Mouse (Mus musculus): Measurements from ENCODE around the gene Pramef20. TPM values are rescaled to one million over a fixed set of nuclear protein-coding genes. Genes with fewer than 3 reads are reported as not detected.
"Not testable (repeated sequence)": the region's sequence is repeated elsewhere in the genome, so short reads cannot be mapped to it uniquely, and the experiment has no call there.

Pramef20 gene
- total RNA-seq (2015; ENCODE audit: low replicate concordance) (not detected in 2 replicates), total RNA-seq (2017; ENCODE audit: low replicate concordance) (not detected in 2 replicates)

- no peak for ATAC-seq (replicated peaks; ENCODE audit: low FRiP score, poor library complexity, severe bottlenecking)
Measured at GRCm38 (mm10) chr4:144377911-144378310, at the start of gene Pramef20. Pramef20 (minus strand) TSS chr4:144377933.

DNA sequence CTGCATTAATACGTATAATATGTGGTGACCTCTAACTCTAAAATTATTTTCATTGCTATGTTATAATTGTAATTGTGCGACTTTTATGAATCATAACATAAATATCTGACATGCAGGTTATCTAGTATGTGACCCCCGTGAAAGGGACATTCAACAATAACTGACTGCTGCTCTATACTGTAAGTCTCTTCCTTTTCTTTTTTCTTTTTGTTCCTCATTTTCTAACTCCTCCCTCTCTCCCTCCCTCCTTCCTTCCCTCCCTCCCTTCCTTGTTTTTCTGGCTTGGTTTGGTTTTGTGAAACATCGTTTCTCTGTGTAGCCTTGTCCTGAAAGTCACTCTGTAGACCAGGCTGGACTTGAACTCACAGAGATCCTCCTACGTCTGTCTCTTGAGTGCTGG lies 46.9 kb upstream of the Pramef20 start:
- ATAC-seq (replicated peaks; ENCODE audit: low FRiP score, poor library complexity, severe bottlenecking): no peak

GRCm38 (mm10) chr4:144420644-144421043 lies 42.9 kb upstream of the Pramef20 start:
- ATAC-seq (replicated peaks; ENCODE audit: low FRiP score, poor library complexity, severe bottlenecking): no peak

DNA sequence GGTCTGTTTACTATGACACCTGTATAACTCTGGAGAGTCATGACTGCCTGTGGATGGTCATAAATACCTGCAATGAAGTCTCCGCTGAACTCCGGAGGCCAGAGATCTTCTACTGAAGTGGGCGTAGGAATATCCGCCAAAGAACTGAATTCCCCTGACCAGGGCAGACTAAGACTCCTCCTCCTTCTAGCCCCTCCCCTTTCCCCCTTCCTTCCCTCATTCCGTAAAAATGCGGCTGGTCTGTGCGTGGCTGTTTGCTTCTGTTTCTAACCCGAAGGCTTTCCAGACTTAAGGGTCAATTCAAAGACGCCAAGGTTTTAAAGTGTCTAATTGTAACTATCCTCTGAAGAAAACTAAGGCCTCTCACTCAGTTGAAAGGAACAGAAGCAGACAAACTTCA lies 30.6 kb upstream of the Pramef20 start, which contains the start of gene Pramef12:
Gene Pramef12 (minus strand): TSS at position 175 of the 400 bp plus-strand sequence.
- no peak for ATAC-seq (replicated peaks; ENCODE audit: low FRiP score, poor library complexity, severe bottlenecking)

GRCm38 (mm10) chr4:144406261-144406660 lies 28.5 kb upstream of the Pramef20 start:
- no peak for ATAC-seq (replicated peaks; ENCODE audit: low FRiP score, poor library complexity, severe bottlenecking)

DNA sequence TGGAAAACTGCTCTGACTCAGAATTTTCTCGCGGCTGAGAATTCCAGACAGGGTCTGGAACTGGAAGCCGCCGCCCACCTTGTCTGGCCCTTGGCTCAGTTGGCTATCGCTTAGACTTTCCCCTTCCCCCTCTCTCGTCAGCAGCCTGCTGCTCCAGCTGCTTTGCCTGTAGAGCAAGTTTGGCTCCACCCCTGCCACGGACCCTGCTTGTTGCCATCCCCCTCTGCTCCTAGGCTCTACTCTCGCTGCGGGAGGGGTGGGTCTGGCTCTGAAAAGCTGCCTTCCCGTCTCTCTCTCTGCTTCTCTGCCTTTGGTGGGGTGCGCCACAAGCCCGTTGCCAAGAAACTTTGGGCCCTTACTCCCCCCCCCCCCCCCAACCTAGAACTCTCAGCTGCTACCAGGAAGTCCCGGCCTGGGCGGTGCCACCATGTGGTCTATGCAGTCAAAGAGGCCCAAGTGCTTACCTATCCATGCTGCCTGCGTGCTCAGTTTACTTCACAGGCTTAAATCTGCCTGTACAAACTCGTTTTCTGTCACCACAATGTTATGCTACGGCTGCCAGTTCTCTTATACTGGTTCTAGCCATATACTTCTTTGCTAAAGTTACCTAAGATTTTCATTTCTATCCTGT lies 26.8 kb upstream of the Pramef20 start:
- no peak for ATAC-seq (replicated peaks; ENCODE audit: low FRiP score, poor library complexity, severe bottlenecking)

DNA sequence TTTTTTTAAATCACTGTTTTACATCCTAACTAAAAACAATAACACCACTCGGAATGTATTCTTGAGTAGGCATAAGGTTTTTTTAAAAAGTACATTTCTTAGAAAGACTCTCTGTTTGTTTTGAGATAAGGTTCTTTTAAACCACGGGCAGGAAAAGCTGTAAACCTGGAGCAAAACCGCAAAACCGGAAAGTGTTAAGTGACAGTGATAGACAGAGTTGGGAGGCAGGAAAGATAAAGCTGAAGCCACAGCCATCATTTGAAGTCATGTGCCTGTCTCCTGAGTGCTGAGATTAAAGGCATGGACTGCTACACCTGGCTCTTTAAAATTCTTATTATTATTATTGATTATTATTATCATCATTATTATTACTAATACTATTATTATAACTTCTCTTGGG lies 25.0 kb upstream of the Pramef20 start:
- no peak for ATAC-seq (replicated peaks; ENCODE audit: low FRiP score, poor library complexity, severe bottlenecking)

GRCm38 (mm10) chr4:144396316-144396715 lies 18.6 kb upstream of the Pramef20 start:
- ATAC-seq (replicated peaks; ENCODE audit: low FRiP score, poor library complexity, severe bottlenecking): no peak

- ATAC-seq (replicated peaks; ENCODE audit: low FRiP score, poor library complexity, severe bottlenecking): not testable (repeated sequence)
Measured at GRCm38 (mm10) chr4:144357642-144358041, 20.1 kb downstream of the Pramef20 start, which contains the start of gene Gm13119. Gm13119 (plus strand) TSS chr4:144357942.

GRCm38 (mm10) chr4:144335856-144336255 lies 41.9 kb downstream of the Pramef20 start:
- ATAC-seq (replicated peaks; ENCODE audit: low FRiP score, poor library complexity, severe bottlenecking): not testable (repeated sequence)

DNA sequence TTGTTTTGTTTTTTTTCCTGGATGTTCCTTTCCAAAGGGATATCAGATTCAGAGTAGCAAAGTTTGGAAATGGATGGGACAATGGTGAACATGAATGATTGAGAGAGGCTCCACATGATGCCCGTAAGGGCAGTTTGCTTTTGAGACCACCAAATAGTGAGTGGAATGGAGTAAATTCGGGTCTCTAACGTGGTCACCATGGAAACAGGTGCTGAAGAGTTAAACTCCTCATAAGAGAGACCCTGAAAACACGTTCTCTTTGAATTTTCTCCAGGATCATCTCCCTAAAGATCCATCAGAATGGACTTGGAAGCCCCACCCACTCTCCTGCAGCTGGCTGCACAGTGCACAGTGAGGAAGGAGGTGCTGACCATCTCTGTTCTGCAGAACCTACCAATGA lies 47.8 kb downstream of the Pramef20 start, which contains the start of gene Gm13128:
Gene Gm13128 (plus strand): TSS at position 301 of the 400 bp plus-strand sequence.
- ATAC-seq (replicated peaks; ENCODE audit: low FRiP score, poor library complexity, severe bottlenecking): not testable (repeated sequence)

Other genes starting within 250 kb of the Pramef20 start
- gene Oog3, start 215.3 kb downstream of the Pramef20 start, total RNA-seq (2015; ENCODE audit: low replicate concordance): not detected in 2 replicates
- gene Oog3, start 215.3 kb downstream of the Pramef20 start, total RNA-seq (2017; ENCODE audit: low replicate concordance): not detected in 2 replicates
- gene Oog2, start 187.2 kb downstream of the Pramef20 start, total RNA-seq (2015; ENCODE audit: low replicate concordance): not detected in 2 replicates
- gene Oog2, start 187.2 kb downstream of the Pramef20 start, total RNA-seq (2017; ENCODE audit: low replicate concordance): not detected in 2 replicates
- gene C87977, start 164.6 kb downstream of the Pramef20 start, total RNA-seq (2015; ENCODE audit: low replicate concordance): not detected in 2 replicates
- not detected in 2 replicates for gene C87977, start 164.6 kb downstream of the Pramef20 start, total RNA-seq (2017; ENCODE audit: low replicate concordance)
- gene Pramel5, start 97.4 kb downstream of the Pramef20 start, total RNA-seq (2015; ENCODE audit: low replicate concordance): not detected in 2 replicates
- not detected in 2 replicates for gene Pramel5, start 97.4 kb downstream of the Pramef20 start, total RNA-seq (2017; ENCODE audit: low replicate concordance)
- gene Gm13128, start 47.7 kb downstream of the Pramef20 start, total RNA-seq (2015; ENCODE audit: low replicate concordance): not detected in 2 replicates
- not detected in 2 replicates for gene Gm13128, start 47.7 kb downstream of the Pramef20 start, total RNA-seq (2017; ENCODE audit: low replicate concordance)
- gene Gm13119, start 20.0 kb downstream of the Pramef20 start, total RNA-seq (2015; ENCODE audit: low replicate concordance): not detected in 2 replicates
- gene Gm13119, start 20.0 kb downstream of the Pramef20 start, total RNA-seq (2017; ENCODE audit: low replicate concordance): not detected in 2 replicates
- gene Pramef12, start 30.5 kb upstream of the Pramef20 start, total RNA-seq (2015; ENCODE audit: low replicate concordance): not detected in 2 replicates
- gene Pramef12, start 30.5 kb upstream of the Pramef20 start, total RNA-seq (2017; ENCODE audit: low replicate concordance): not detected in 2 replicates
- not detected in 2 replicates for gene 1700012P22Rik, start 60.8 kb upstream of the Pramef20 start, total RNA-seq (2015; ENCODE audit: low replicate concordance)
- not detected in 2 replicates for gene 1700012P22Rik, start 60.8 kb upstream of the Pramef20 start, total RNA-seq (2017; ENCODE audit: low replicate concordance)
- gene Gm9944, start 75.4 kb upstream of the Pramef20 start, total RNA-seq (2015; ENCODE audit: low replicate concordance): not detected in 2 replicates
- gene Gm9944, start 75.4 kb upstream of the Pramef20 start, total RNA-seq (2017; ENCODE audit: low replicate concordance): not detected in 2 replicates
- not detected in 2 replicates for gene Aadacl3, start 85.8 kb upstream of the Pramef20 start, total RNA-seq (2015; ENCODE audit: low replicate concordance)
- gene Aadacl3, start 85.8 kb upstream of the Pramef20 start, total RNA-seq (2017; ENCODE audit: low replicate concordance): not detected in 2 replicates
- gene 9430007A20Rik, start 141.9 kb upstream of the Pramef20 start, total RNA-seq (2015; ENCODE audit: low replicate concordance): not detected in 2 replicates
- gene 9430007A20Rik, start 141.9 kb upstream of the Pramef20 start, total RNA-seq (2017; ENCODE audit: low replicate concordance): not detected in 2 replicates
- not detected in 2 replicates for gene Gm13124, start 187.2 kb upstream of the Pramef20 start, total RNA-seq (2015; ENCODE audit: low replicate concordance)
- not detected in 2 replicates for gene Gm13124, start 187.2 kb upstream of the Pramef20 start, total RNA-seq (2017; ENCODE audit: low replicate concordance)
- gene Aadacl4, start 235.8 kb upstream of the Pramef20 start, total RNA-seq (2015; ENCODE audit: low replicate concordance): not detected in 2 replicates
- not detected in 2 replicates for gene Aadacl4, start 235.8 kb upstream of the Pramef20 start, total RNA-seq (2017; ENCODE audit: low replicate concordance)